Mouse (Mus musculus): ENCODE results near the gene Tnfaip8l2. TPM values are rescaled to one million over a fixed set of nuclear protein-coding genes. Genes with fewer than 3 reads are reported as not detected.
A peak's percentile ranks its signal among the peaks of the same experiment; 100 is the strongest.

The Tnfaip8l2 gene
- polyA plus RNA-seq, 1 experiment from 2014 or later = 3.1 TPM

GRCm38 (mm10) chr3:95172526-95173255, 30.5 kb upstream of the Tnfaip8l2 start:
- peaks cover 21% of the 10 kb centered on the region for H3K4me1 ChIP-seq (replicated peaks)
- no peak for ATAC-seq (ENCODE audit: low FRiP score)
- H3K27ac ChIP-seq = no peak overlapping the region
- no peaks in the 10 kb centered on the region for H3K9me3 ChIP-seq
- H3K4me2 ChIP-seq = peak overlapping the region; percentile 43; the same call in 1 of the 2 replicates
- 19% methylated on average over 56 of the region's 84 CpGs for WGBS
- no peak overlapping the region; the same call in 1 of the 2 replicates for H3K4me3 ChIP-seq
- H3K27me3 ChIP-seq = peaks cover 56% of the 10 kb centered on the region
- peaks cover 63% of the 10 kb centered on the region for H3K36me3 ChIP-seq
- H3K9ac ChIP-seq = peak overlapping the region; percentile 66

- peaks cover 67% of the 10 kb centered on the region for H3K27me3 ChIP-seq
- H3K9me3 ChIP-seq = no peaks in the 10 kb centered on the region
- ATAC-seq (ENCODE audit: low FRiP score) = no peak
- peaks cover 21% of the 10 kb centered on the region for H3K4me1 ChIP-seq (replicated peaks)
- H3K36me3 ChIP-seq = peaks cover 78% of the 10 kb centered on the region
- no peak overlapping the region; the same call in 1 of the 2 replicates for H3K9ac ChIP-seq
- no peak overlapping the region for H3K27ac ChIP-seq
- no peak overlapping the region for H3K4me2 ChIP-seq
- H3K4me3 ChIP-seq = no peak overlapping the region
- 82% methylated on average over 6 of the region's 6 CpGs for WGBS
Measured at GRCm38 (mm10) chr3:95171105-95171504, 28.9 kb upstream of the Tnfaip8l2 start.

- WGBS = 92% methylated on average over 10 of the region's 10 CpGs
- H3K4me1 ChIP-seq (replicated peaks) = peaks cover 24% of the 10 kb centered on the region
- H3K9me3 ChIP-seq = no peaks in the 10 kb centered on the region
- H3K4me2 ChIP-seq = no peak overlapping the region
- H3K27ac ChIP-seq = no peak overlapping the region
- H3K4me3 ChIP-seq = no peak overlapping the region
- H3K9ac ChIP-seq = no peak overlapping the region
- peaks cover 87% of the 10 kb centered on the region for H3K36me3 ChIP-seq
- peaks cover 67% of the 10 kb centered on the region for H3K27me3 ChIP-seq
- ATAC-seq (ENCODE audit: low FRiP score) = no peak
Measured at GRCm38 (mm10) chr3:95169996-95170395, 27.8 kb upstream of the Tnfaip8l2 start.

DNA sequence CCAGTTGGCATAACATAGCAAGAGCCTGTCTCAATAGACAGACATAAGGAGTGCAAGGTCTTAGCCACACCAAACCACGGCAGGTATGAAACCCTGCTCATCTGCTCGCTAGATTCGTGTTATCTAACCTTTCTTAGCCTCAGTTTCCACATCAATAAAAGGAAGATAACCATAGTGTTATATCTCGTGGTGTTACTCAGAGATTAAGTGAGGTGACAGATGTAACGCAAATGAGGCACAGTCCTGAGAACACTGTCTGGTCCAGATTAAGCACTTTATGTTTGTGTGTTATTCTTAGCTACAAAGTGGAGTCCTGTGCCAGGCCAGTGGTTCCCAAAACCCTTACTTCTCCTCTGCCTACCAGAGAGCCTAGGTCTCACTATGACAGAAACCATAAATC, 22.7 kb upstream of the Tnfaip8l2 start:
- no peak overlapping the region; the same call in 1 of the 2 replicates for H3K4me2 ChIP-seq
- H3K27me3 ChIP-seq = peaks cover 33% of the 10 kb centered on the region
- WGBS = 90% methylated on average over 5 of the region's 5 CpGs
- no peak overlapping the region for H3K27ac ChIP-seq
- no peak for ATAC-seq (ENCODE audit: low FRiP score)
- H3K36me3 ChIP-seq = peaks cover 60% of the 10 kb centered on the region
- peaks cover 38% of the 10 kb centered on the region for H3K4me1 ChIP-seq (replicated peaks)
- no peaks in the 10 kb centered on the region for H3K9me3 ChIP-seq
- no peak overlapping the region for H3K4me3 ChIP-seq
- H3K9ac ChIP-seq = peak overlapping the region; percentile 96; the same call in 1 of the 2 replicates

DNA sequence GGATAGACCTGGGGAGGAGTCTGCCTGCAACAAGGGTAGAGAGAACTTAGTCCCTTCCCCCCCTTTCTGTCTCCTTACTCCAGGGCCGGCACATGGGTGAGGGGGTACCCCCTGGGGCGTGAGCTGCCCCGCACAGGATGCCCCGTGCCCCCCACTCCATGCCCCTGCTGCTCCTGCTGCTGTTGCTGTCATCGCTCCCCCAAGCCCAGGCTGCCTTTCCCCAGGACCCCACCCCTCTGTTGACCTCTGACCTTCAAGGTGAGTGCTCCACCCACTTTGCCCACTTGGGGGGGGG, 22.0 kb upstream of the Tnfaip8l2 start:
- Histone ChIP-seq H3K36me3 (peaks cover 53% of the 10 kb centered on the region), H3K4me1 (replicated peaks) (peaks cover 45% of the 10 kb centered on the region), H3K9ac (peak overlapping the region; percentile 96; the same call in 1 of the 2 replicates), H3K27me3 (peaks cover 26% of the 10 kb centered on the region), H3K27ac (no peak overlapping the region), H3K4me2 (peak overlapping the region; percentile 87), H3K9me3 (no peaks in the 10 kb centered on the region), H3K4me3 (peak overlapping the region; percentile 91; the same call in 1 of the 2 replicates)
- ATAC-seq (ENCODE audit: low FRiP score) = no peak
- 60% methylated on average over 5 of the region's 5 CpGs for WGBS

DNA sequence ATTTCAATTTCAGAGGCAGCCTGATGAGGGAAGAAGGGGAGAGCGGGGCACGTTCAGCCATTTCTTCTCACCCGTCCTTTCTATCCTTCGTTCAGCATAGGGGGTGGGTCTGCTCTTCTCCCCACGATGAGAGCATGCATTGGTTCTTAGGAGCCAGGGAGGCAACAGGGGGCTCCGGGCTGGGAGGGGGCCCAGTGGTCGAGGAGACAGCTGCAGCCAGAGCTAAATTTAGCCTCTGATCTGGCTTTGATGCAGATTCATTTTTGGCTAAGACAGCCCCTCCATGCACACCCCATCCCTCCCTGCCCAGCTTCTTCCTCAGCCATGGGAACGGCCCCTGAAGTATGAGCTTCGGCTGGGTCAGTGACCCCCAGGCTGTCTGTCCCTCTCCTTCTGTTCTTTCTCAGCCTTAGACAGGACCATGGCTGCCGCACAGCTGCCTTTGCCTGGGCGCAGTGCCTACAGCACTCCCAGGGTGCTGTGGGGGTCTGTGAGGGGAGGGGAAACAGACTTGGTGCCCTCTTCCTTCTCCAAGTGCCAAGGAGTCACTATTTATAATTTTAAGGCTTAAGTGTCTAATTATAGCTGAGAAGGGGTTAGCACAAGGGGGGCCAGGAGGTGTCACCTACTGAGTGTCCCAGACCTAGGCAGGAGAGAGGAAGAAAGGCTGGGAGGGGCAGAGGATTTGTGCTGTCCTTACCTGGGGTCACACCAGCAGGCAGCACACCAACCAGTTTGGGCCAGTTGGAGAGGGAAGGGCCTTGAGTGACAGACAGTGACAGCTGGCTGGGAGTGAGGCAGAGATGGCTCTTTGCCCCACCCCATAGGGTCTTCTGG, 21.5 kb upstream of the Tnfaip8l2 start:
- Histone ChIP-seq H3K36me3 (peaks cover 48% of the 10 kb centered on the region), H3K4me1 (replicated peaks) (peaks cover 46% of the 10 kb centered on the region), H3K27me3 (peaks cover 21% of the 10 kb centered on the region), H3K4me2 (peak overlapping the region; percentile 87), H3K9ac (peak overlapping the region; percentile 96), H3K4me3 (peak overlapping the region; percentile 91), H3K27ac (no peak overlapping the region), H3K9me3 (no peaks in the 10 kb centered on the region)
- 49% methylated on average over 11 of the region's 11 CpGs for WGBS
- ATAC-seq (ENCODE audit: low FRiP score) = no peak

GRCm38 (mm10) chr3:95162345-95162628, 20.1 kb upstream of the Tnfaip8l2 start:
- peak overlapping the region; percentile 91 for H3K4me3 ChIP-seq
- peaks cover 8% of the 10 kb centered on the region for H3K27me3 ChIP-seq
- H3K4me2 ChIP-seq = peak overlapping the region; percentile 87
- H3K9ac ChIP-seq = peak overlapping the region; percentile 96
- no peaks in the 10 kb centered on the region for H3K9me3 ChIP-seq
- H3K27ac ChIP-seq = peak overlapping the region; percentile 93
- H3K36me3 ChIP-seq = peaks cover 34% of the 10 kb centered on the region
- peaks cover 46% of the 10 kb centered on the region for H3K4me1 ChIP-seq (replicated peaks)
- no peak for ATAC-seq (ENCODE audit: low FRiP score)
- WGBS = 14% methylated on average over 2 of the region's 2 CpGs

- Histone ChIP-seq H3K9ac (peak overlapping the region; percentile 96), H3K4me1 (replicated peaks) (peaks cover 46% of the 10 kb centered on the region), H3K4me2 (peak overlapping the region; percentile 87), H3K27ac (peak overlapping the region; percentile 93), H3K9me3 (no peaks in the 10 kb centered on the region), H3K27me3 (peaks cover 8% of the 10 kb centered on the region; the same call in 1 of the 2 replicates), H3K36me3 (peaks cover 29% of the 10 kb centered on the region), H3K4me3 (peak overlapping the region; percentile 91)
- WGBS = 2% methylated on average over 9 of the region's 9 CpGs
- peak; percentile 2; the same call in 1 of the 2 replicates for ATAC-seq (ENCODE audit: low FRiP score)
Measured at GRCm38 (mm10) chr3:95161618-95162344, 19.6 kb upstream of the Tnfaip8l2 start.

DNA sequence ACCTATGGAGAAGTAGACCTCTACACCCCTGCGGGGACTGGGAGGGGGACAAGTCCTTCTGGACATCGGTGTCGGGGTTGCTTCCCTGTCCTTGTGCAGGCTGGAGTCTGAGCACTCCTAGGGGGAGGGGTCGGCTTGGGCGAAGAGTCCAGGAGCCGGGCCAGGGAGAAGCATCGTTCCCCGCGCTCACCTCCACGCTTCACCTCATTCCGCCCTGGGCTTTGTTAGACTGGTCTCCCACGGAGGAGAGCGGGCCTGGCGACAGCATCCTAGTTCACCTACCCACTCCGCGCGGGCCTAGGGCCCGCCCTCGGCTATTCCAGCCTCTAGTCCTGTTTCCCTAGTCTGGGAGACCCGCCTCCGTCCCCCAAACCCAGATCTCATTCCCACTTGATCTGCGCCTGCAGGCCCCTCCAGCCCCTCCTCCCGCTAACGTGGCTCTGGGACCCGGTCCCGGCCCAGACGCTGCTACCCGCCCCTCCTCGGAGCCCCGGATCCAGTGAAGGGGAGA, 18.9 kb upstream of the Tnfaip8l2 start:
- Histone ChIP-seq H3K9me3 (no peaks in the 10 kb centered on the region), H3K36me3 (peaks cover 22% of the 10 kb centered on the region), H3K9ac (peak overlapping the region; percentile 96), H3K27ac (peak overlapping the region; percentile 93), H3K4me3 (peak overlapping the region; percentile 91), H3K4me2 (peak overlapping the region; percentile 87), H3K4me1 (replicated peaks) (peaks cover 46% of the 10 kb centered on the region), H3K27me3 (peaks cover 5% of the 10 kb centered on the region; the same call in 1 of the 2 replicates)
- 1% methylated on average over 30 of the region's 30 CpGs for WGBS
- ATAC-seq (ENCODE audit: low FRiP score) = peak; percentile 29

GRCm38 (mm10) chr3:95159987-95160963, 18.1 kb upstream of the Tnfaip8l2 start, which contains the start of gene Sema6c:
TSS of gene Sema6c (plus strand) at chr3:95160457.
- under 1% methylated on average over 58 of the region's 66 CpGs for WGBS
- H3K4me2 ChIP-seq = peak within 1 kb of the TSS; percentile 87
- peaks cover 14% of the 10 kb centered on the region for H3K36me3 ChIP-seq
- no peaks in the 10 kb centered on the region for H3K9me3 ChIP-seq
- ATAC-seq (ENCODE audit: low FRiP score) = peak; percentile 96
- peak within 1 kb of the TSS; percentile 96 for H3K9ac ChIP-seq
- H3K4me3 ChIP-seq = peak within 1 kb of the TSS; percentile 91
- H3K27ac ChIP-seq = peak within 1 kb of the TSS; percentile 93
- peaks cover 5% of the 10 kb centered on the region; the same call in 1 of the 2 replicates for H3K27me3 ChIP-seq
- H3K4me1 ChIP-seq (replicated peaks) = peaks cover 45% of the 10 kb centered on the region

- WGBS = 16% methylated on average over 8 of the region's 8 CpGs
- H3K27ac ChIP-seq = peak overlapping the region; percentile 93
- peak overlapping the region; percentile 96 for H3K9ac ChIP-seq
- H3K27me3 ChIP-seq = peaks cover 5% of the 10 kb centered on the region; the same call in 1 of the 2 replicates
- peak overlapping the region; percentile 87 for H3K4me2 ChIP-seq
- H3K36me3 ChIP-seq = peaks cover 7% of the 10 kb centered on the region
- peak overlapping the region; percentile 91 for H3K4me3 ChIP-seq
- H3K9me3 ChIP-seq = no peaks in the 10 kb centered on the region
- peaks cover 39% of the 10 kb centered on the region for H3K4me1 ChIP-seq (replicated peaks)
- ATAC-seq (ENCODE audit: low FRiP score) = no peak
Measured at GRCm38 (mm10) chr3:95159511-95159986, 17.4 kb upstream of the Tnfaip8l2 start.
